Mouse (Mus musculus) testis, adult 2 months (tissue): Measurements from ENCODE around the gene Cmtm6.

Experiments used
- CTCF ChIP-seq: fragments of 200-500 bp; IDR thresholded peaks from 2 replicates; pipeline ENCODE4 v1.5.1; 2012; ENCODE audit warnings: low read depth, mild to moderate bottlenecking, inconsistent platforms, low read length, moderate library complexity; ENCODE audit not compliant: control insufficient read depth, insufficient read depth, insufficient replicate concordance
- POLR2A ChIP-seq: fragments of 200-500 bp; IDR thresholded peaks from 2 replicates; pipeline ENCODE4 v1.6.1; 2012; ENCODE audit warnings: low read depth, mild to moderate bottlenecking, inconsistent platforms, low read length, moderate library complexity; ENCODE audit not compliant: control insufficient read depth

DNA sequence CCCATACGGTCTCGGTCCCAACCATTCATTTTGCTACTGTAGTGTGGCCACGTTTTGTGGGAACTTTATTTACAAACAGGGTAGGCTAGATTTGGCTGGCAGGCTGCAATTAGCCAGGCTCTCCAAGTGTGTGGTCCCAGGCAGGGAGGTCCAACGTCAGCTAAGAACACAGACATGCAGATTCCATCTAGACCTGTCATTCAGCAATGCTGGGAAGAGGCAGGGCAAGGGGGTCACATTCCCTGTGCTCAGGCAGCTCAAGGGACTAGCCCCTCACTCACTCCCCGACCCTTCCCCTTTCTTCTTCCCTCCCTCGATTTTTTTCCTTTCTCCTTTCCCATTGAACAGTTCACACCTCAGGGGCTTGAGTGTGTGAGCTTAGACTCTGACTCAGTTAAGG lies 67.9 kb downstream of the Cmtm6 start:
- no peak for TF ChIP-seq POLR2A
- TF ChIP-seq CTCF, result no peak
